Mouse (Mus musculus) forebrain, embryonic 12.5 days (tissue): ENCODE measurements at regions not wholly inside any gene's neighbourhood (a gene's known extent, or its start where the extent isn't known, plus 50 kb on each side); places are given as distances from the start of the nearest gene placed in this dataset.
"Not testable (repeated sequence)": the region's sequence is repeated elsewhere in the genome, so short reads cannot be mapped to it uniquely, and the experiment has no call there.

Experiments
- ATAC-seq: fragments of 200-750 bp; cut with Nextera tagmentation; 2 replicates; pipeline ENCODE4 v1.8.0; 2017; ENCODE audit warnings: moderate TSS enrichment; ENCODE audit not compliant: low FRiP score
- H3K27ac ChIP-seq: fragments of 300-500 bp; sonication (generic); 2 replicates; pipeline ENCODE4 v1.5.1; 2016; ENCODE audit warnings: mild to moderate bottlenecking
- H3K27me3 ChIP-seq: fragments of 300-500 bp; sonication (generic); 2 replicates; pipeline ENCODE4 v1.6.1; 2016; ENCODE audit warnings: mild to moderate bottlenecking
- H3K36me3 ChIP-seq: fragments of 300-500 bp; sonication (generic); replicated peaks from 2 replicates; pipeline ENCODE4 v1.6.1; 2016; ENCODE audit warnings: mild to moderate bottlenecking
- H3K4me1 ChIP-seq: fragments of 300-500 bp; sonication (generic); 2 replicates; pipeline ENCODE4 v1.6.1; 2016
- H3K4me2 ChIP-seq: fragments of 300-500 bp; sonication (generic); 2 replicates; pipeline ENCODE4 v1.6.1; 2016; ENCODE audit warnings: mild to moderate bottlenecking, moderate library complexity
- H3K4me3 ChIP-seq: fragments of 300-500 bp; sonication (generic); replicated peaks from 2 replicates; pipeline ENCODE4 v1.5.1; 2016; ENCODE audit warnings: mild to moderate bottlenecking
- H3K9ac ChIP-seq: fragments of 300-500 bp; sonication (generic); 2 replicates; pipeline ENCODE4 v1.6.1; 2016; ENCODE audit warnings: mild to moderate bottlenecking
- H3K9me3 ChIP-seq: fragments of 300-500 bp; sonication (generic); 2 replicates; pipeline ENCODE4 v1.6.1; 2016
- WGBS: fragments of 180-500 bp; shearing (Covaris S2); methylation state at CpG from one replicate; pipeline ENCODE4 v1.1.7; 2016; 5-methylcytosine and 5-hydroxymethylcytosine counted together

DNA sequence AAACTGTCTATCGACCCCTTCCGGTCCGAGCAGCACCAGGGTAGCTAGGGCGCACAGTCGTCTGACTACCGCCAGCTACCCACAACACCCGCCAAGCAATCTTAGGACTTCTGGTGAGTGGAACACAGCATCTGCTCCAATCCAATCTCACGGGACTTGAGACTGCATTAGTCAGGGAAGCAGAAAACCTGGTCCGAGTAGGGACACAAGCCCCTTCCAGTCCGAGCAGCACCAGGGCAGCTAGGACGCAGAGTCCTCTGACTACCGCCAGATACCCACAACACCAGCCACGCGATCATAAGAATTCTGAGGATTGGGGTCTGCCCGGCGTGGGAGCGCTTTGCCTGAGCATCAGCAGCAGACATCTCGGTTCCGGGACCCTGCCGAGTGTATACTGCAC, 79.6 kb downstream of the Gm10715 start:
- not testable (repeated sequence) for H3K27me3 ChIP-seq, H3K9ac ChIP-seq, H3K36me3 ChIP-seq, H3K4me1 ChIP-seq, H3K4me3 ChIP-seq, H3K4me2 ChIP-seq, ATAC-seq, H3K27ac ChIP-seq
- WGBS: 91% methylated on average over 20 of the region's 20 CpGs
- peaks cover 30% of the 10 kb centered on the region for H3K9me3 ChIP-seq

DNA sequence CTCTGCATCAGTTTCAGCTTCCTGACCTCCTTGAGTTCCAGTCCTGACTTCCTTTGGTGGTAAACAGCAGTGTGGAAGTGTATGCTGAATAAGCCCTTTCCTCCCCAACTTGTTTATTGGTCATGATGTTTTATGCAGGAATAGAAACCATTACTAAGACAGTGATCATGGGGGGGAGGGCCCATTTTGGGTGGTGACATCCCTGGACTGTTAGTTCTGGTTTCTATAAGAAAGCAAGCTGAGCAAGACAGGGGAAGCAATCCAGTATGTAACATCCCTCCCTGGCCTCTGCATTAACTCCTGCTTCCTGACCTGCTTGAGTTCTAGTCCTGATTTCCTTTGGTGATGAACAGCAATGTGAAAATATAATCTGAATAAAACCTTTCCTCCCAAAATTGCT, 124.5 kb downstream of the Gm10715 start:
- Histone ChIP-seq H3K9me3 (peaks cover 60% of the 10 kb centered on the region), H3K9ac (no peak overlapping the region), H3K4me3 (no peak overlapping the region), H3K4me2 (no peak overlapping the region), H3K36me3 (no peaks in the 10 kb centered on the region), H3K4me1 (no peaks in the 10 kb centered on the region), H3K27ac (no peak overlapping the region), H3K27me3 (no peaks in the 10 kb centered on the region)
- no peak for ATAC-seq

DNA sequence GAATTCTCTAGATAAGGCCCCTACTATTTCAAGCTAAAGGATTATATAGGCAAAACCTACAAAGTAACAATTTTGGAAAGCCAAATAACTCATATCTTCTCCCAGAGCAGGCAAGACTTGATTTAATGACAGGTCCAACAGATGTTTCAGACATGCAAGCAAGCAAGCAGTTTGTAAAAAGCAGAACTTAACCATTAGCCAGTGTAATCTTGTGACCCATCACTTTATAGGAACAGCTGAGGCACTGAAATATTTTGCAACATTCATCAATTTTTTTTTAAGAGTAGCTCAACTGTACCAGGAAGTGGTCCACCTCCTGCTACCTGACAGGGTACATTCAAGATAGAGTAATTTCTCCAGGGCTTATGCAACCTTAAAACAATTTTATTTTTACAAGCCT, 147.7 kb downstream of the Gm10715 start:
- Histone ChIP-seq H3K36me3 (no peaks in the 10 kb centered on the region), H3K4me3 (no peak overlapping the region), H3K9ac (no peak overlapping the region), H3K4me2 (no peak overlapping the region), H3K27me3 (no peaks in the 10 kb centered on the region), H3K9me3 (peaks cover 36% of the 10 kb centered on the region), H3K27ac (no peak overlapping the region), H3K4me1 (no peaks in the 10 kb centered on the region)
- no peak for ATAC-seq

DNA sequence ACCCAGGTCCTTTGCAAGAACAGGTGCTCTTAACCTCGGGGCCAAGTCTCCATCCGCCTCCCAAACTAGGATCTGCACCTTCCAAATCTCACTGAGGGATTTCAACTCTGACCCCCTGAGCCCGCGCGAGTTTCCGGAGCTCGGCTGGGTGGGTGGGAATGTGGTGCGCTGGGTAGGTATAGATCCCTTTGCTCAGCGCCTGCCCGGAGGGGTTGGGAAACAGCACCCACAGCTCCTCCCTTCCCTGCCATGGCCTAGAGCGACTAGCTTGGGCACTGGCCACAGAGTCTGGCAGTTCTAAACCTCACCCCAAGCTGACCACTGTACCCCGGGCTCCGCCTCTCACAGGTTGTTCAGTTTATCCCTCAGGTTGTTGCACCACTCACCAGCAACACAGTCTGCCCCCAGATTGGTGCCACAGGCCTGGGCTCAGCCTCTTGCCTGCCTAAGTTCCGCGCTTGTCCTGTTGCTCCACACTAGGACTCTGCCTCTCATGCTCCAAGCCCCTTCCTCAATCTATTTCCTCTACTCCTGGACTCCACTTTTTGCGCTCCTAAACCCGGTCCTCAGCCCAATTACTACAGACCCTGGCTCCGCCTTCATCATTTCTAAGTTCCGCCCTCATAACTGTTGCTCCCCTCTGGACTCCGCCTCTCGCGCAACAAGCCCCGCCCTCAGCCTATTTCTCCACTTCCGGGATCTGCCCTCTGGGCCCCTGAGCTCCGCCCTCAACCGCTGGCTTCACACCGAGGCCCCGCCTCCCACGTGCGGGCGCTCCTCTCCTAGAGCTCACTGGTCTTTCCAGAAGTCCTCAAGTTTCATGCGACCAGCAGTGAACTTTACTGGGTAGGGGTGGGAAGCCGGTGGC, 135.6 kb upstream of the Alkbh8 start:
- no peaks in the 10 kb centered on the region for H3K4me1 ChIP-seq
- peaks cover 22% of the 10 kb centered on the region for H3K9me3 ChIP-seq
- H3K27ac ChIP-seq: no peak overlapping the region
- no peak overlapping the region for H3K9ac ChIP-seq
- H3K4me2 ChIP-seq: no peak overlapping the region
- WGBS: 39% methylated on average over 33 of the region's 33 CpGs
- H3K4me3 ChIP-seq: no peak overlapping the region
- ATAC-seq: no peak
- H3K36me3 ChIP-seq: no peaks in the 10 kb centered on the region
- no peaks in the 10 kb centered on the region for H3K27me3 ChIP-seq

DNA sequence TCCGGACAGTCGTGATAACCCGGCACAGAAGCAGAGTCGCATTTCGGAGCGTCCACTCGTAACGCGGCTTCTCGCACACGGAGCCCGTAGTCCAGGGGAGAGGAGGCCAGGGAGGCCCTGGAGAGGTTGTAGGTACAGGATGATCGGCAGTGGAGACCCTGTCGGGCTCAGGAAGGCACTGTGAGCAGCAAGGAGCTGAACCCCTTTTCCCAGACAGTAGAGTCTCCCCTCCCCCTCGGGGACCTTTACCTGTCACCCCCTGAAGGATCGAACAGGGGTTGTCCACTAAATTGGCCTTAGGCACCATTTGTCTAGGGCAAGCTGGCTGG, 135.0 kb upstream of the Alkbh8 start:
- peaks cover 27% of the 10 kb centered on the region for H3K9me3 ChIP-seq

DNA sequence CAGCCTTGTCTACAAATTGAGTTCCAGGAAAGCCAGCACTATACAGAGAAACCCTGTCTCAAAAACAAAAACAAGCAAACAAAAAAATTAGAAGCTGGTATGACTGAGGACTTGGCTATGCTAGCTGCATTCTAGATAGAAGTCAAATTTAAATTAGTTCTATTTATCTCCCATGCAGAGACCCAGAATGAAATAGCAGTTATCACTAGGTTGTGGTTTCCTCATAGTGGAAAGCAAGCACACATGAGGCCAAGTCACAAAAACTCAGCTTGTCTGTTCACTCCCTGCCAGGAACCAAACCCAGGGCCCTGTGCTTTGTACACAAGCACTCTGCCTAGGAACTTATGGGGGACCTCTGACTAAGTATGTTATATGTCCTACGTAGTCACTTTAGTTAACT, 126.8 kb upstream of the Alkbh8 start:
- H3K4me3 ChIP-seq, ATAC-seq, H3K27me3 ChIP-seq, H3K9ac ChIP-seq, H3K27ac ChIP-seq, H3K4me1 ChIP-seq, H3K36me3 ChIP-seq, H3K4me2 ChIP-seq: not testable (repeated sequence)
- 92% methylated on average over 1 of the region's 1 CpGs for WGBS
- H3K9me3 ChIP-seq: peaks cover 12% of the 10 kb centered on the region

More for the DNA sequence above, 135.0 kb upstream of the Alkbh8 start:
- not testable (repeated sequence) for H3K36me3 ChIP-seq, ATAC-seq, H3K4me3 ChIP-seq, H3K4me1 ChIP-seq, H3K4me2 ChIP-seq, H3K27me3 ChIP-seq, H3K27ac ChIP-seq, H3K9ac ChIP-seq
- WGBS: 64% methylated on average over 16 of the region's 16 CpGs

DNA sequence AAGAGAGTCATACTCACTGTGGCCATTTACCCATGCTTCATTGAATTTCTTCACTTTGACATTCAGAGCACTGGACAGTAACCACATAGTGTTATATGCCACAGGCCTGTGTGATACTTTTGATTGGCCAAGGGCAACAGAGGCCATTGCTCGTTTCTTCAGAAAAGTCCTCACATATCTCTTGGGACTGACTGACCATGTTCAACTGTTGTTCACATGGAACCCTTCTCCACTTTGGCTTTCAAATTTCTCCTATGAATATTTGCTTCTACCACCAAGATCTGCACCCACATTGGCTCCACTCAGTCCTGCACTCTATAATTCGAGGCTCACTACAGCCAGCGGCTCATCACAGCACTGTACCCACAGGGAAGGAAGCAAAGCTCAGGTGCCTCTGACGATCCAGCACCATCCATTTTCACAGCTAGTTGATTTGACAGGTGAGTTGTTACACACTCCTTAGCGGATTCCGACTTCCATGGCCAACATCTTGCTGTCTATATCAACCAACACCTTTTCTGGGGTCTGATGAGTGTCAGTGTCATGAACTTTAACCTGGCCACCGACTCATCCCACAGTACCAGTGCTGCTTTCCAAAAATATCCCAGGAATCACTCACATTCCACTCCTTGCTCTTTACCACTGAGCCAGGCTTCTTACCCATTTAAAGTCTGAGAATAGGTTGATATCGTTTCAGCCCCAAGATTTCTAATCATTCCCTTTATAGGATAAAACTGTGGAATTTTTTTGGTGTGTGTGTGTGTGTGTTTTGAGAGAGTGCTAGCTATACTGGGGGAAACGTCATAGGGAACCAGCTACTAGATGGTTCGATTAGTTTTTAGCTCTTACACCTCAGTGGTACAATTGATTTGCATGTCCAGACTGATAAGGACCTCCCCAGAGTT, 76.3 kb upstream of the Alkbh8 start:
- Histone ChIP-seq H3K9ac (no peak overlapping the region), H3K4me2 (no peak overlapping the region), H3K4me3 (no peak overlapping the region), H3K27me3 (no peaks in the 10 kb centered on the region), H3K27ac (no peak overlapping the region), H3K9me3 (peaks cover 57% of the 10 kb centered on the region), H3K4me1 (no peaks in the 10 kb centered on the region), H3K36me3 (no peaks in the 10 kb centered on the region)
- 66% methylated on average over 10 of the region's 10 CpGs for WGBS
- ATAC-seq: peak; percentile 100

DNA sequence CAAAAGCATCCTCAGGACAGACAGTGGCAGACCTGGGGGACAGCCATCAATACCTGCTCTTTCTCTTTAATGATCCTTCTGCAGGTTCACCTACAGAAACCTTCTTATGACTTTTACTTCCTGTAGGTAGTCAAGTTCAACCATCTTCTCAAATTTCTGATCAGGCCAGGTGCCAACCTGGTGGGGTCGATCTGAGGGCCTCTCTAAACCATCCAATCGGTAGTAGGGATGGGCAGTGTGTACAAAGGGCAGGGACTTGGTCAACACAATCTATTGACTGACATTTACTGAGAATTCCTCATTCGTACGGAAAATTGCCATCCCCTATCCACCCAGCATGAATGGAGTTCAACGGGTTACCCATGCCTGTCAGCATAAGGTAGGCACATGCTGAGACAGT, 74.8 kb upstream of the Alkbh8 start:
- no peak for ATAC-seq
- H3K4me2 ChIP-seq: no peak overlapping the region
- peaks cover 55% of the 10 kb centered on the region for H3K9me3 ChIP-seq
- H3K36me3 ChIP-seq: no peaks in the 10 kb centered on the region
- no peaks in the 10 kb centered on the region for H3K4me1 ChIP-seq
- H3K27me3 ChIP-seq: no peaks in the 10 kb centered on the region
- WGBS: 84% methylated on average over 5 of the region's 5 CpGs
- H3K27ac ChIP-seq: no peak overlapping the region
- no peak overlapping the region for H3K9ac ChIP-seq
- H3K4me3 ChIP-seq: no peak overlapping the region

DNA sequence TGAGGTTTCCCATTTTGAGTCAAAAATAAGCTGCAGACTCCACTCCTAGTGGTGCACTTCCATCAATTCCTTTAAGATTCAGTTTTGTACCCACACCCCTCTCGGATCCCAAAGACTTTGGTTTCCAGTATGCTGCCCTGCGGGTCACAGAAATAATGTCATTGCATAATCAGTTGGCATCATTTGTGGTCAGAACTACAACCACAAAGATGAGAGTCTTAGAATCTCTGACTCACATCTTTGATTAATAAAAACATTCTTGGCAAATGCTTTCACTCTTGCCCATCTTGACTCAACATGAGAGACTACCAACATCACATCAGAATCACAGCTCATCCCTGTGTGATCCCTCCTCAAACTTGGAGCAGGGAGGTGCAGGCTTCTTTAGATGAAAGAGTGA, 74.1 kb upstream of the Alkbh8 start:
- Histone ChIP-seq H3K4me2 (no peak overlapping the region), H3K9me3 (peaks cover 57% of the 10 kb centered on the region), H3K9ac (no peak overlapping the region), H3K4me3 (no peak overlapping the region), H3K27ac (no peak overlapping the region), H3K36me3 (no peaks in the 10 kb centered on the region), H3K27me3 (no peaks in the 10 kb centered on the region), H3K4me1 (no peaks in the 10 kb centered on the region)
- WGBS: 78% methylated on average over 2 of the region's 2 CpGs
- no peak for ATAC-seq

DNA sequence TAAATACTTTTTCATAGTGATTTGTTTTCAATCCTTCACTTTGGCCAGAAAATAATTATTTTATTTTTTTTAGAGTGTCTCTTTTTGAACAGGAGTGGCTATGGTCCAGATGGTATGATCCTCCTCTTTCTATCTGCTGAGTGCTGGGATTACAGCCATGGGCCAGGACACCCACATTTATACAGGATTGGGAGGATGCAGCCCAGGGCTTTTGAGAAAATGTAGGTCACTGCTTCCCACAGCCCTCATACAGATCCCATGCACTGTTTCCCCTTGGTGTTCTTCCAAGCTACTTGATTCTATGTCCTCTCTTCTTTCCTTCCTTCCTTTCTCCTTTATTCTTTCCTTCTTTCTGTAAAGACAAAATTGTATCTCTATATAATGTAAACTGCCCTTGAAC, 70.5 kb upstream of the Alkbh8 start:
- Histone ChIP-seq H3K36me3 (no peaks in the 10 kb centered on the region), H3K27me3 (no peaks in the 10 kb centered on the region), H3K9me3 (peaks cover 45% of the 10 kb centered on the region), H3K27ac (no peak overlapping the region), H3K4me1 (no peaks in the 10 kb centered on the region), H3K9ac (no peak overlapping the region), H3K4me3 (no peak overlapping the region), H3K4me2 (no peak overlapping the region)
- ATAC-seq: no peak

DNA sequence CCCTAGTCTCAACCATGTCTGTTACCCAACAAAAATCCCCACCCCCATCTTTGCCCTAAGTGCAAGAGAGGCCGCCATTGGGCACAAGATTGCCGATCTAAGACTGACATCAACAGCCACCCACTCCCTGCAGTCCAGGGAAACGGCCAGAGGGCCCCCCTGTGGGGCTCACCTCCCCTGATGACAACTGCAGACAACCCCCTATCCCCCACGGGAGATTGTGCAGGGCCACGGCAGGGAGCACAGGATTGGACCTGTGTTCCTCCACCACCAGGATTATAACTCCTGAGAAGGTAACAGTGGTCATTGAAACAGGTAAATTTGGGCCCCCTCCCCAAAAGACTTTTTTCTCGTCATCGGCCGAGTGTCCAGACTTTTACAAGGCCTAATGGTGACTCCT, 54.4 kb upstream of the Alkbh8 start:
- not testable (repeated sequence) for H3K9ac ChIP-seq, H3K27me3 ChIP-seq, H3K27ac ChIP-seq, ATAC-seq, H3K4me3 ChIP-seq, H3K36me3 ChIP-seq, H3K4me1 ChIP-seq, H3K4me2 ChIP-seq
- peaks cover 16% of the 10 kb centered on the region; the same call in 1 of the 2 replicates for H3K9me3 ChIP-seq
- 82% methylated on average over 8 of the region's 8 CpGs for WGBS

DNA sequence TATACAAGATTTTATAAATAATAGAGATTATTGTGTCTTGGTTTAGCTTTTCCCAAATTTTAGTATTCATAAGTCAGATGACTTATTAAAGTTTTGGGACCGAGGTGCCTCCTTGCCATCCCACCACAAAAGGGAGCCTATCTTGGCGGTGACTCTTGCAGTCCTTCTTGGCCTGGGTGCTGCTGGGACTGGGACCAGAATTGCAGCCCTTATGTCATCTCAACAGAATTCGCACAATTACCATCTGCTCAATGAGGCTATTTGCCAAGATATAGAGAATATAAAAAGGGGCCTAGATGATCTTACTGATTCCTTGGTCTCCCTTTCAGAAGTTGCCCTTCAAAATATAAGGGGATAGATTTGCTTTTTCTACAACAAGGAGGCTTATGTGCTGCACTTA, 53.0 kb upstream of the Alkbh8 start:
- not testable (repeated sequence) for H3K4me3 ChIP-seq, H3K9ac ChIP-seq, H3K36me3 ChIP-seq, ATAC-seq, H3K4me1 ChIP-seq, H3K4me2 ChIP-seq, H3K27ac ChIP-seq, H3K9me3 ChIP-seq, H3K27me3 ChIP-seq
- 92% methylated on average over 3 of the region's 3 CpGs for WGBS

DNA sequence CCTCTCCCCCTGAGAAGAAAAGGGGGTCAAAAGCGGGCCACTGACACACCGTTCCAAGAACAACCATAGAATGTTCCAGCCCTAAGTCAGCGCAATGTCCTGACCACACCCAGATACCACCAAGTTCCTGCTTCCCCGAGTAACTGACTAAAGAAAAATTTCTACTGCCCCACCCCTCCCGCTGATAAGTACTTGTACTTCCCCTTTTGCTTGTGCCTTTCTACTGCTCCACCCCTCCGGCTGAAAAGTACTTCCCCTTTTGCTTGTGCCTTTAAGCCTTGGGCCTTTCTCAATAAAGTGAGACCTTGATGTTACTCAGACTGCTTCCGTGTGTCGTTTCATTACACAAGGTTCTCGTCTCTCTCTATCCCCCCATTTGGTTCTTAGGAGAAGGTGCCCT, 51.6 kb upstream of the Alkbh8 start:
- H3K4me2 ChIP-seq, H3K27ac ChIP-seq, H3K27me3 ChIP-seq, H3K9me3 ChIP-seq, ATAC-seq, H3K36me3 ChIP-seq, H3K4me1 ChIP-seq, H3K9ac ChIP-seq, H3K4me3 ChIP-seq: not testable (repeated sequence)
- 91% methylated on average over 9 of the region's 9 CpGs for WGBS
